Mouse (Mus musculus): ENCODE results near the gene Pde6b.

Pde6b gene

DNA sequence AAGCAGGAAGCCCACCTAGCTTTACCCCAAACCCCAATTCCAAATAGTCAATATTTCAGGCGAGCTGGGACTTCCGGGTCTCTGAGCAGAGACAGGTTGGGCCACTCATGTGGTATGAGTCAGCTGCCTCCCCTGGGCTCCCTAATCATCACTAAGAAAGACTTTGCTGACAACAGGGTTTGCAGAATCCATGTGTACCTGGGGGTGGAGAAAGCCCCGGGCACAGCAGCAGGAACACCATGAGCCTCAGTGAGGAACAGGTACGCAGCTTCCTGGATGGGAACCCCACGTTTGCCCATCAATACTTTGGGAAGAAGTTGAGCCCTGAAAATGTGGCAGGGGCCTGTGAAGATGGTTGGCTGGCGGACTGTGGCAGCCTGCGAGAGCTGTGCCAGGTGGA is at the start of gene Pde6b:
TSS of gene Pde6b (plus strand) at position 191 of the 400 bp plus-strand sequence.
- DNase-seq (ENCODE audit: low spot score), result no peak

DNA sequence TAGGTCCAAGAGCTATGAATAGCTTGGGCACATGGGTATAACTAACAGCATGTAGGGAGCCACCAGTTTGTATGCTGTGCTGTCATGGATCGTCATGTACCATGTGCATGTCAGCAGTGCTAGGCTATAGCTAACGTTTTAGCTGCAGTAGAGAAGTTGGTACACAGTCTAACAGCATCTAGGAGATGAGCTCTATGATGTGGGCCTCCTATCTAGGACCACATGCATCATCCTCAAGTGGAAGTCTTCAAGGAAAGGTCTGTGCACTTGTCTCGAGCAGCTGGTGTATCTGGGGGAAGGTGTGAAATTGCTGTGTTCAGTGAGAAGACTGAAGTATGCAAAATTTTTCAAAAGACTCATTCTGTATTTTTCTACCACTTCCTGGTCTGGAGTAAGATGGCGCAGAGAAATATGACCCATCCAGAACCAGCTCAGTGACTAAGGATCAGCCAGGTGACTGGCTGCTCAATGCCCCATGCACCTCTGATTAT is 44.5 kb upstream of the Pde6b start:
- no peak for DNase-seq (ENCODE audit: low spot score)

DNA sequence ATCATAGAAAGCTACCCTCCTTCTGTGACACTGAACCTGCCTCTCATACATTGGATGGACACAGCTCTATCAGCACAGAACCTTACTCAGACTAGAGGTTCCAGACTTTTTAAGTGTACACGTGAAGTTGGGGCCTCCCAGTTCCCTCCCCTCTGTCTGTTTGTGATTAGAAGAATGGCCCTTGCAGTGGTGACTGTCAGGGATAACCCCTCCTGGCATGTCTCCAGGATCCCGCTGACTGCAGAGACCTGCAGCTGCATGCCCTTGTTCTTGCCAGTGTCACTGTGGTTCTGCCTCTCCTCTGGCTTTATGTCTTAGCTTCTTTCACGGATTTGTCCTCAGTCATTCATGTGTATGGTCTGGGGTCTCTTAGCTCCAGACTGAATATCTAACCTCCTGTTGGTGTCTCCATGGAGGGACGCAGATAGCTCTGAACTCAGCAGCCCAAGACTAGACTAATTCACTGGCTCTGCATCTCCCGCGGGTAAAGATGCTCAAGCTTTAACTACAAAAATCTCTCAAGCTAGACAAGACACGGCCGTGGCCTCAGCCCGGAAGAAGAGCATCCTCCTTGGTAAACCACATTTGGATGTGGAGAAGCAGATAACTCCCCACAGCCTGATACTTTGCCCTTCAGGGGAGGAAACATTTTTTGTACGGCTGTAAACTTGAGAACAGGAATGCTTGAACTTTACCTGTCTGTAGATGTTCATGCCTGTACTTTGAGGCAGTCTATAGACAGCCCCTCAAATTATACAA is 42.7 kb upstream of the Pde6b start:
- no peak for DNase-seq (ENCODE audit: low spot score)

DNA sequence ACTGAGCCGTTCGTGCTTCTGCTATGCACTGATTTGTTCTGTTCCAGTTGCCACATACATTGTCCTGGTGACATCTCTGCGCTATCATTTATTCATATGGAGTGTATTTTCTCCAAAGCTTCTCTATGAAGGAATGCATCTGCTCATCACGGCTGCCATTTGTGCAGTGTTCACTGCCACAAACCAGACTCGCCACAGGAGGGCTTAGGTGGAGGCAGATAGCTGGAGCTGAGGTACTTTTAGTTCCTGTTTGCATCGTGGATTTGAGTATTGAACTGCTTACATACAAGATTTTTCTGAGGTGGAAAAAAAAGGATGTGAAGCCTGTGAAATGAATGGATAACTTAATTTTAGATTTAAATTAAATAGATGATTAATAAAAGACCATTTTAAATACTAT is 40.3 kb upstream of the Pde6b start:
- DNase-seq (ENCODE audit: low spot score), result no peak

DNA sequence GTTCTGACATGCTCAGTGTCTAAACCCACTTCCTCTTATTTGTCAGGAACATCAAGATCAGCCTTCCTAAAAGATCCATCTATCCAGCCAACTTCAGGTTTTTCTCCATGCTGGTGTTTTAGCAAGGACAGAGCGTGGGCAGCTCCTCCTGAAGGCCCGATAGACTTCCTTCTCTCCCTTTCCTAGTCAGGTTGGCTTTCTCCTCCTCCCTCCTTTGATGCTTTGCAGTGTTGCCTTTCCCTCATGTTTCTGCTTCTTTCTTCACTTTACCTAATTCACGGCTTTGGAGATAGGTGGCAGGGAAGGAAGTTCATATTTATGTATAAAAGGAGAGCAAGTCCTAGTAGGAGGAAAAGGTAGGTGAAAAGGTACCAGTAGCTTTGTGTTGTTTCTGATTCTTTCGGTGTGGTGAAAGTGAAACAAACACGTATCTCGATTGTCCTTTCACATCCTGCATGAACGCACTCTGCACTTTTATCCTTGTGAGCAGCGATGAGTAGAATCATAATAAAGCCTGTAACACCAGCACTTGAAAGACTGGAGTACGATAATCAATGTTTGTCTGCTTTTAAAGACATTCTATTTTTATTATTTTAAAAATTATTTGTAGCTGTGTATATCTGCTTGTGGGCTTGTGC is 38.6 kb upstream of the Pde6b start:
- DNase-seq (ENCODE audit: low spot score), result no peak

DNA sequence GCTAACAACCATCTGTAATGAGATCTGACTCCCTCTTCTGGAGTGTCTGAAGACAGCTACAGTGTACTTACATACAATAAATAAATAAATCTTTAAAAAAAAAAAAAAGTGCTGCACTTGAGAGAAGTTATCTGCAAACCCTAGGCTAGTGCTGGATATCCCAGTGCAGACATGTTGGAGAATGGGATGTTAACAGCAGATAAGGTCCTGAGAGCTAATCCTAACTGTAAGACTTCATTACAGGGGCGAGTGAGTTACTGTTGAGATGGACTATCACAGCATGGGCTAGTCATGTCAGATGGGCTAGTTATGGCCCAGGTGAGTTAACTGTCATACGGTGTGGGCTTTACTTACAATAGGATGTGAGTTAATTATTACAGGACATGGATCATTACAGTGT is 34.1 kb upstream of the Pde6b start:
- DNase-seq (ENCODE audit: low spot score), result no peak

DNA sequence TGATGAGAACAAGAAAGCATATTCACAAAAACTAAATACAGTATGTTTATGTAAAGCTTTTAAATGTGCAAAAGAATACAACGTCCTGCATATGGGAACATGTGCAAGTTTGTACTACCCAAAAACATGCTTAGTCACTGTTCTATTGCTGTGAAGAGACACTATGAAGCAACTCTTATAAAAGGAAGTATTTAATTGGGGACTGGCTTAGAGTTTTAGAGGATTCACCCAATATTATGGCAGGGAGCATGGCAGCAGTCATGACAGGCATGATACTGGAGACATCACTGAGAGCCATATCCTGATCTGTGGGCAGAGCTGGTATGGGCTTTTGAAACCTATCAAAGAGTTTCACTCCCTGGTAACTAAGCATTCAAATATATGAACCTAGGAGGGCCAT is 30.3 kb upstream of the Pde6b start:
- DNase-seq (ENCODE audit: low spot score), result no peak

DNA sequence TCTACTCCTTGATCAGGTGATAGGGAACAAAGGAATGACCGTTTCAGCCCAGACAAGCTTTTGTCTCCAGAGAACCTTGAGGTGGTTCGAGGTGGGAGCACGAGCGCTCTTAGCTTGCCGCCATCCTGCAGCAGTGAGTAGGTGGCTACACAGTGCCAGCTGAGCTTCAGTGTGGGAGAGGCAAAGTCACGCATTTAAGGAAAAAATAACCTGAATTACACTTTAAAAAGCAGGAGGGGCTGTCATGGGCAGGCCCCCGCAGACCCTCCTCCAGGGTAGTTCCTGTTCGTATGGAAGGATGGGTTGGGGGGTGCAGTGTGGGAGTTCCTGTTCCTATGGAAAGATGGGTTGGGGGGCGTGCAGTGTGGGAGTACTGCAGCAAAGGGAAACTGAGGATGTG is 28.7 kb upstream of the Pde6b start:
- DNase-seq (ENCODE audit: low spot score), result no peak

DNA sequence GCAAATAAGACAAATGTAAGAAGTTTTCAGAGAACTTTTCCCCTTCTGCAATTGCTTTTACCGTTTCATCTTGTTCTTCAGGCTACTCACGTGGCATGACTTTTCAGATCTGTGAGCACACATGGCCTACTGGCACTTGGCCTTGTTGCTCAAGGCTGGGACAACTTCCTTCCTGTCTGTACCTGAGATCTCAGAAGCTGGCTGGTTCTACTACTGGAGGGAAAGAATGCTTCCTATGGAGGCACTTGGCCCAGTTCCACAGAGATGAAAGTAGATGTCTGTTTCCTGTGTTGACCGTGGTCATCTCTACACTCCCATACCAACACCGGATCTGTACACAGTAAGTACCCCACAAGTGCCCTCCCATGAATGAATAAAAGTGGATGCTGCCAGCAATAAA is 28.0 kb upstream of the Pde6b start:
- no peak for DNase-seq (ENCODE audit: low spot score)

DNA sequence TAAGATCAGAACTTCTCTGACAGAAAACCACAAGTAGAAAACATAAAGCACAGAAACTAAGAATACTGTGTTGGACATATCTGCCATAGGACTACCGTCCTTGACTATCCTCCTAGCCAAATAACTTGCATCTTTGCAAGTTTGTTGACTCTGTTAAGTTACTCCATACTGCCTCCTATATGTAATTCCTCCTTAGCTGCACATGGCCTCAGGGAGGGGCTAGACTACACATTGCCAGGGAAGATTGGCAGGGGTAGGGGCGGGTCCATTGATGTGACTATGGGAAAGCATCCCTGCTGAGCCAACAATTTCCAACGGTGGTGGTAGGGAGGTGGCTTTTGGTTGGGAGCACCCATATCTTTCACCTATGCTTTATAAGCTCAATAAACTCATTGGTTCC is 25.9 kb upstream of the Pde6b start:
- peak; percentile 1 for DNase-seq (ENCODE audit: low spot score)

DNA sequence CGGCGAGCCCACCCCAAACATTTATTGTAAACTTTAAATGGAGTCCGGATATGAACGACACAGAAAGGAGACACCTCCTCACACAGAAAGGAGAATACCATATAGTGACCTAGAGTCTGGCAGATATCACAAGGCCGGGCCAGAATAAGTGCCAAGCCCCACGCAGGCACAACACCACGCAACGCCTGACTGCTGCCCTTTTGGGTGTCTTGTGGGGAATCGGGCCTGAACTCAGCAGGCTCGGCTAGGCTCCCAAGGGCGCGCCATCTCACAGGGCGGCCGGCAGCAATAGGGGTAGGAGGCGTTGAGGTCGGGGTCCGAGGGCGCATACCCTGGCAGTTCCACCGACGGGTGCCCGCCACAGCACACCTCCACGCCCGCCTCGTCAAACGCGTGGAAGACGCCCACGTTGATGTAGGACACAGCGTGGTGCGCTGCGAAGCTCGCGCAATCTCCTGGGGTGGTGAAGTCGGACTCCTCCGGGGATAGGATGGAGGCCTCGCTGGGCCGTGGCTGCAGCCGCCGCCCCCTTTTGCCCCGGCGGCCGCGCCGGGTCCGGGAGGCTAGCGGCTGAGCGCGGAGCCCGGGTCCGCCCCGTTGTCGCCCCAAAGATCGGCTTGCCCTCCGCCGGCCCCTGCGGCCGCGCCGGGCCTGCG is 21.7 kb upstream of the Pde6b start:
- peak; percentile 9 for DNase-seq (ENCODE audit: low spot score)

DNA sequence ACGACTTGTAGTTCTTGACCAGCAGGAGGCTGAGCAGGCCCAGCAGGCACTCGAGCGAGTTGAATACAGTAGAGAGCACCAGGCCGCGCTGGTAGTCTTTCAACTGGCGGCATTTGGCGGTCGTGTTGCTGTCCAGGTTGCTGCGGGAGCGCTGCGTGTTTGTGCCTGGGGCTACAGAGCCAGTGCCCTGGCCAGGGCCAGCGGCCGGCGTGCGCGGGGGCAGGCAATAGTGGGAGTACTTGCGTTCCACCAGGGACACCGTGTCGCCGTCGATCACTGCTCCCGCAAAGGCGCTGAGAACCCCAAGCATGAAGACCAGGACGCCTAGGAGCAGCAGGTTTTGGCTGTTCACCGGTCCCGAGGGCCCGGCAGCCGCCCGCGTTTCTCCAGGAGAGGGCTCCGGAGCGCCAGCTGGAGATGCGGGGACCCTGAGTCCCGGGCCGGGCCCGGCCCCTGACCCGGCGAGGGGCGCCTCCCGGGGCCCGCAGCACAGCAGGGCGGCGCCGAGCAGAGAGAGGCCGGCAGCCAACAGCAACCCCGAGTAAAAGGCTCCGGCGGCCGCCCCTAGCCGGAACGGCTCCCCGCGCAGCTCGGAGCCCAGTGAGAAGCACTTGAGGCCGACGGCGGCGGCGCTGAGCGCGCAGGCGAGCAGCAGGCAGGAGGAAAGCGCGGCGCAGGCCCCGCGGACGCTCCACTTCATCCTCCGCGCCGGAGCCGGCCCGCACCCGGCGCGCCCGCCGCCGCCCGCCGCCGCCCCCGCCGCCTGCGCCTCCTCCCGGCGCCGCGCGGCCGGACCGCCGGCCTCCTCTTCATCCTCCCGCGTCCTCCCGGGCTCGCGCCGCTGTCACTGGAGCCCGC is 21.0 kb upstream of the Pde6b start:
- peak; percentile 65 for DNase-seq (ENCODE audit: low spot score)

DNA sequence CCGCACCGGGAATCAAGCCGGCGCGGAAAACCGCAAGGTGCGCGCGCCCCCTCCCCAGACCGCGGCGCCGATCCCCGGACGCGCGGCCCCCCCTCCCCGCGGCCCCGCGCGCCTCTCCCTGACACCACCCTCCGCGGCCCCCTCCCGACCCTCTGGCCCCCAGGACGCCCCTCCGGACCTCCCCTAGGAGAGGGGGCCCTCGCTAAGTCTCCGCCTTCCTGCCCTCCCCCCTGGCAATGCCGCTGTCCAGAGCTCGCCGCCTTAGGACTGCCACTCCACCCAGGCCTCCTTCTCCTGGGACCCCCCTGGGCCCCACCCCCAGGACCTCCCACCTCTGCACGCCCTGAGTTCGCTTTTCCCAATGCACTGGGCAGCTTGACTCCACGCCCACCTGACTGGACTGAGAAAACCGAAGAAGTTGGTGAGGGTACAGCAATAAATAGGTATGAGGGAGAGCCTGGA is 20.3 kb upstream of the Pde6b start, which contains the start of gene Gm42517:
TSS of gene Gm42517 (minus strand) at position 52 of the 462 bp plus-strand sequence.
- peak; percentile 15 for DNase-seq (ENCODE audit: low spot score)

DNA sequence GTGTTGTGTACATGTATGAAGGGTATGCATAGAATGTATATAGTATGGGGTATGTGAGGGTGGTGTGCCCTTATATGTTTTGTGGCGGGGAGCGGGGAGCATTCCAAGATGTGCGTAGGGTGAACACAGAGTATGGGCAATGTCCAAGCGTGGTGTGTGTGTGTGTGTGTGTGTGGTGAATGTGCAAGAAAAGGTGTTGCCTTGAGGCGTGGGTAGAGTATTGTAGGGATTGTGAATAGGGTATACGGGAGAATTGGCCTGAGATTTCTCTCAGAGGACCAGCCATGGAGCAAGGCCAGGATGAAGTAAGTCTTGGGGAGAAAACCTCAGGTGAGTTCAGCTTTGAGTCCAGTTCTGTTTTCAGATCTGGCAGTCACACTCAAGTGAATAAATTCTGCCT is 19.7 kb upstream of the Pde6b start:
- peak; percentile 24 for DNase-seq (ENCODE audit: low spot score)

DNA sequence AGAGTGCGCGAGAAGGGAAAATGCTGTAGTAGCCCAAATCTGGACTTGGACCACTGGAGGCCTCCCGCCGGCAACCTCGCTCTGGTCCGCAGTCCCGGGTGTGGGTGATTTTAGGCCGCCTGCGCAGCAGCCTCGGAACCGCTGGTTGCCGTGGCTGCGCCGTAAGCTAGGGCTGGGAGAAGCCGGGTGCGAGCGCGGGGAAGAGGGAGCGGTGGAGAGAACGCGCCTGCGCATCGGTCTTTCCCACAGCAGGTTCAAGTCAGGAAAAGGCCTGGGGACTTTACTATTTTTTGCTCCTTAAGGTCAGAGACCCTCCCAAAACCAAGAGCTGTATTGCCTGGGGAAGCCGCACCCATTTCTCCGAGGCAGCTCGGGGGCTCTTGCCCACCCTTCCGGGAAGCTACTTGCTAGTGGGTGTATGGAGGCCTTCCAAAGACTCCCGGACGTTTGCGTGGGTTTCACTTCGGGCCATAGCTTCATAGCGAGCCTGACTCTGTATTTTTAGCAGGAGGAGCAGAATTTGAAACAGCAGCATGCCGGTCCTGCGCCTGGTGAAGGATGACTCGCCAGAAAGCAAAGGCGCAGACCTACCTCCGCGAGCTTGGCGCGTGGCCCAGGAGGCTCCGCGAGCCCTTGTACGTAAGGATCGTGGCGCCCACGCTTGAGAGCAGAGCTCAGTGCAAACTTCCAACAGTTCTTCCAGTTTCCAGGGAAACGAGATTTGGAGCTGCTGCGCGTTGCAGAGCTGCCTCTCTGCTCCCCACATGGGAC is 19.2 kb upstream of the Pde6b start:
- peak; percentile 31 for DNase-seq (ENCODE audit: low spot score)

DNA sequence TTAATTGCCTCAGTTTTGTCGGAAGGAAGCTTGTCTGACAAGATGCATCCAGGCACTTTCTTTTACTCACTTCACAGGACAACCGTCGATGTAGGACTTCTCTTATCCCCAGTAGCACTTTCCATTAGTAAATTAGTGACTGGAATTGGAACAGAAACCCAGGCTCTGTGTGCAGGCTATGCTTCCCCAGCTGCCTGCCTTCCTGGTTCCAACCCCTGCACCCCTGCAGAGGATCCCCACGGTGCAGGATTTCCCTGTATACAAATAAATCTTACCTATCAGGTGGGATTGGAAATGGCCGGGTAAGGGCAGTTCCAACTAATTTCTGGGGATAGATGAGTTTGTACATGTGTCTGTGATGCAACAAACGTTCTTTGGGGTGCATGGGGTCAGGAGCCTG is 18.2 kb upstream of the Pde6b start:
- DNase-seq (ENCODE audit: low spot score), result no peak

DNA sequence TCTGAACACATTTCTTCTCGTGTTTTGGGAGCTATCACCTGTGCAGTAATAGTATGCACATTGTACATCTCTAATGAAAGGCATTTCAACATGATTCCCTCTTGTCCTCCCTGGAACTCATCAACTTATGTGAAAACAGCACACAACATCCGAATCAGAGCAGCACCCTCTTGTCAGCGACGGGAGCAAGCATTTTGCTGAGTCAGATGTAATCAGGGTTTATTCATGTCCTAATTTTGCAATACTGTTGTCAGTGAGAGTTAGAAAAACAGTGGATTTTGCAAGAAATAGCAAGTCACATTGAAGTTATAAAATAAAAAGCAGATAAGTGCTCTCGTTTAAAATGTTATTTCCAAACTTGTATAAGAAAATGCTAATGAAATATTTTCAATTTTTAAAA is 14.1 kb upstream of the Pde6b start:
- DNase-seq (ENCODE audit: low spot score), result no peak

DNA sequence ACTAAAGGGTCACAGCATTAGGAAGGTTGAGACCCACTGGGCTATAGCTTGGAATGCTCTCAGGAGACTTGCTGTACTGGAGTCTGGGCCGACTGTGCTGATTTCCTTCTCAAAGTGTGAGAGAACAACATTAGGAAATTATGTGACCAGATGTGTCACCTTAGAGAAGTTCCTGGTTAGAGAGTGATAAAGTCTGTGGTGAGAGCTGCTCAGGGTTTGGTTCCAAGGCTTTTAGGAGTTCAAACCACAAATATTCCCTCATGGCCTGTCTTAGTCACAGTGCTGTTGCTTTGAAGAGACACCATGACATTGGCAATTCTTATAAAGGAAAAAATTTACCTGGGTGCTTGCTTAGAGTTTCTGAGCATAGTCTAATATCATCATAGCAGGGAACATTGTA is 12.1 kb upstream of the Pde6b start:
- DNase-seq (ENCODE audit: low spot score), result no peak

DNA sequence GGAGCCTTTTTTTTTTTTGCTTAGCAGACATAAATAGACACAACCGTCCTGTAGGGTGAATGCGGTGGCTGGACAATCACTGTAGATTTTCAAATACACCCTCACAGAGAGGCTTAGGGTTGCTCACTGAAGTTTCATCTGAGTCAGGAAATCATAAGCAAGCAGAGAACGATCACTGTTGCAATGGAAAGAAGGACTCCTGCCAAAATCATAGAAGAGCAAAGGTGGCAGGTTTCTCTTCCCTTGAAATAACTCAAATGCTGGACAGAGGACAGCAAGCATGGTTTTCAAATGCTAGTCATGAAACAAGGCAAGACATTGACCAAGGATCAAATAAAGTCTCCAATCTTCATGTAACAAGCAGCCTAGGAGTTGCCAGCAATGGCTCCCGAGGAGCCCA is 9.8 kb upstream of the Pde6b start:
- DNase-seq (ENCODE audit: low spot score), result no peak

DNA sequence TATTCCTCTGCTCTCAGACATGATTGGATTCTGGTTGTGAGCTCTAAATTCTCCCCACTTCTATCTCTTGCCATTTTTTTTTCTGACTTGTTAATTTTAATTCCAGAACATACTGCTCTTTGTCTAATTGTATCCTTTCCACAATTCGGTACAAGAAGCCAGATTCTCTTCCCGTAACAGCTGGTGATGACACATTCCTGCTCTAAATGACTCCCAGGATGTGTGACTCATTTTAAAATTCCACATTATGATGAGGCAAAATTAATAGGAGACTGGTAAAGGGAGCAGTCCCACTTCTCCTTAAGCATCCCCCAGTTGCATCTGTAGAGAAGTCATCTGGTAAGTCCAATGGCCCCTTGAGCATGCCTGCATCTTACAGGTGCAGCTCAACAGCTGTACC is 2.6 kb upstream of the Pde6b start:
- DNase-seq (ENCODE audit: low spot score), result no peak

DNA sequence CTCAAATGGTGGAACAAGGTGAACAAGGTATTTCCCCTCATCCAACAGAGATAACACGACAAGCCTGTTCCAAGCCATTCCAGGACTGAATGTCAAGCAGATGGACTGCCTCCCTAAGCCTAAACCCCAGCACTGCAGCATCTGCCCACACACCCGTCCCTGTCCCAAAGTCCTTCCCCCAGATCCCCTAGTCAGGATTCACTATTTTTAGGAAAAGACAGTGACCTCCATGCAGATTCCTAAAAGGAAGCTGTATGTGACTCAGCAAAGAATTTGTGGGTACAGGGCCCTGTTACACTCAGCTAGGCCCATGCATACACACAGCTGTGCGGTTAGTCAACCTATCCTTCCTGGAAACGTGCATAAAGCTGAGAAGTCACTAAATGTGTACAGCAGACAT is 1.7 kb upstream of the Pde6b start:
- no peak for DNase-seq (ENCODE audit: low spot score)

Measured in embryo, embryonic 10.5 days (tissue).